ENCODE assay signal across 7 mouse cellular contexts in the genomic region with DNA sequence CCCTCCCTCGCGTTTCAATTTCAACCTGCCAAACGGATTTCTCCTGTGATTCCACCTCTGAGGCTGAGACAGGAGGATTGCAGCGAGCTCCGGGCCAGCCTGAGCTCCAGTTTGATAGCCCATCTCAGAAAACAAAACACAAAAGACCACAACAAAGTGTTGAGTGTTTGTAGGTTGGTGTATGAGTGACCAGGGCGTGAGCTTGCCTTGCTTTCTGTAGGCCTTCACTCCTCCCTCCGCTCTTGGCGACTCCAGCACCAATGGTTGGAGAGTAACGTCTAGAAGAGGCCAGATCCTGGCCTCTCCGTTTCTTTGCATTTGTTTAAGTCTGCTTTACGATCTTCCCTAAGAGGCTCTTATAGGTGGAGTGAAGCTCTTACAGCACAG. TPM values are rescaled to one million over a fixed set of nuclear protein-coding genes. Genes with fewer than 3 reads are reported as not detected.
A peak's percentile ranks its signal among the peaks of the same experiment; 100 is the strongest.
DNase-seq lines count a peak whose midpoint lies in the region; ATAC-seq lines count a peak whose summit lies in the region.

No protein-coding gene starts in this region.

- peak; percentile 9 for DNase-seq in urinary bladder, postnatal 14 days (ENCODE audit: low spot score)
- DNase-seq in urinary bladder, postnatal 10 days (ENCODE audit: low spot score): no peak
- DNase-seq in kidney, adult 8-10 months: peak; percentile 21 to 36
- DNase-seq in gastrocnemius, postnatal 4 days (ENCODE audit: low spot score in 2 of 2): no peak
- DNase-seq in right cerebral cortex, adult 2 months (ENCODE audit: low spot score in 2 of 2): no peak

- ATAC-seq in erythroid progenitor cell, adult 5-6 weeks (replicated peaks; ENCODE audit: low FRiP score, poor library complexity, severe bottlenecking): peak; percentile 49; the same call in 1 of the 2 replicates
- ATAC-seq in megakaryocyte-erythroid progenitor cell, adult 5-6 weeks (replicated peaks; ENCODE audit: low FRiP score, low TSS enrichment, poor library complexity, severe bottlenecking): peak; percentile 48

RNA-seq across cellular contexts. Expression of a gene that starts 0.6 kb away (rescaled TPM):
- total RNA-seq in erythroid progenitor cell, adult 5-6 weeks (2015; ENCODE audit: low replicate concordance): 41.1 and 67.5 TPM in 2 replicates
- 47.8 and 49.5 TPM in 2 replicates for total RNA-seq in erythroid progenitor cell, adult 5-6 weeks (2017; ENCODE audit: low replicate concordance)
- total RNA-seq in megakaryocyte-erythroid progenitor cell, adult 5-6 weeks (2014; fragmentation: Nextera tagmentation): 47.6 and 57.4 TPM in 2 replicates
- total RNA-seq in megakaryocyte-erythroid progenitor cell, adult 5-6 weeks (2017): 60.9 and 68.3 TPM in 2 replicates
- 10 to 100 TPM; 25.0 to 29.1 TPM for total RNA-seq in gastrocnemius, postnatal 4 days (2021)

RNA-seq across cellular contexts. Expression of a gene that starts 0.8 kb away (rescaled TPM):
- 71.4 and 112 TPM in 2 replicates for total RNA-seq in erythroid progenitor cell, adult 5-6 weeks (2015; ENCODE audit: low replicate concordance)
- total RNA-seq in erythroid progenitor cell, adult 5-6 weeks (2017; ENCODE audit: low replicate concordance): 65.8 and 73.0 TPM in 2 replicates
- 70.8 and 85.1 TPM in 2 replicates for total RNA-seq in megakaryocyte-erythroid progenitor cell, adult 5-6 weeks (2014; fragmentation: Nextera tagmentation)
- total RNA-seq in megakaryocyte-erythroid progenitor cell, adult 5-6 weeks (2017): 83.8 and 89.7 TPM in 2 replicates
- 10 to 100 TPM; 50.4 to 53.9 TPM for total RNA-seq in gastrocnemius, postnatal 4 days (2021)

Comparison
In these comparisons a context has a peak if more than half of its experiments do, and no peak if none do; other contexts are left out.
1. DNase-seq: peak in urinary bladder, postnatal 14 days (single experiment) and kidney, adult 8-10 months (2 of 2); none in urinary bladder, postnatal 10 days (single experiment), gastrocnemius, postnatal 4 days (0 of 2) and right cerebral cortex, adult 2 months (0 of 2).